In genomic region chr1:38252766-38253079, GRCm38 (mm10) we compare ENCODE assay signal across 9 mouse cellular contexts.
DNase-seq lines count a peak whose midpoint lies in the region; ATAC-seq lines count a peak whose summit lies in the region.
"Had no signal": no experiment of that assay in that cellular context is flagged by ENCODE, and none has a peak within 500 bp of the region (broad histone marks: within the 10 kb centered on the region; RNA-seq: fewer than 3 reads in every experiment).

No protein-coding gene starts in this region.

- no peak overlapping the region for H3K4me3 ChIP-seq in hindbrain, embryonic 10.5 days
- H3K4me3 ChIP-seq in hindbrain, embryonic 12.5 days, result no peak overlapping the region
- no peak overlapping the region for H3K4me3 ChIP-seq in lung, embryonic 16.5 days (ENCODE audit: low read length)
- no peak overlapping the region for H3K4me3 ChIP-seq in heart, embryonic 12.5 days
- H3K4me3 ChIP-seq: limb, embryonic 15.5 days had no signal

- peaks cover 14% of the 10 kb centered on the region for H3K4me1 ChIP-seq in hindbrain, embryonic 10.5 days (replicated peaks)
- peaks cover 14% of the 10 kb centered on the region for H3K4me1 ChIP-seq in hindbrain, embryonic 12.5 days
- 0 out of 2 replicates have a peak, but pooled peaks cover 3% of the 10 kb centered on the region for H3K4me1 ChIP-seq in lung, embryonic 16.5 days (replicated peaks; ENCODE audit: control insufficient read depth, insufficient read depth, low read length)
- peaks cover 16% of the 10 kb centered on the region for H3K4me1 ChIP-seq in heart, embryonic 12.5 days (replicated peaks)

- 43% methylated on average over 2 of the region's 2 CpGs for WGBS in hindbrain, embryonic 10.5 days
- WGBS in hindbrain, embryonic 12.5 days, result 52% methylated on average over 2 of the region's 2 CpGs
- WGBS in lung, embryonic 16.5 days, result 25% methylated on average over 2 of the region's 2 CpGs
- 40% methylated on average over 2 of the region's 2 CpGs for WGBS in heart, embryonic 12.5 days

- no peaks in the 10 kb centered on the region for H3K27me3 ChIP-seq in hindbrain, embryonic 10.5 days (ENCODE audit: insufficient read depth, poor library complexity, severe bottlenecking)
- H3K27me3 ChIP-seq in hindbrain, embryonic 12.5 days, result no peaks in the 10 kb centered on the region
- H3K27me3 ChIP-seq in lung, embryonic 16.5 days (ENCODE audit: control insufficient read depth, insufficient read depth, low read depth, low read length), result no peaks in the 10 kb centered on the region
- H3K27me3 ChIP-seq in heart, embryonic 12.5 days (replicated peaks), result no peaks in the 10 kb centered on the region

- no peak overlapping the region for H3K27ac ChIP-seq in hindbrain, embryonic 10.5 days
- no peak overlapping the region for H3K27ac ChIP-seq in hindbrain, embryonic 12.5 days
- H3K27ac ChIP-seq in lung, embryonic 16.5 days (ENCODE audit: low read length), result no peak overlapping the region
- no peak overlapping the region for H3K27ac ChIP-seq in heart, embryonic 12.5 days (ENCODE audit: poor library complexity, severe bottlenecking)
- H3K27ac ChIP-seq: limb, embryonic 15.5 days had no signal

- no peak for ATAC-seq in hindbrain, embryonic 12.5 days (ENCODE audit: low FRiP score)
- ATAC-seq in lung, embryonic 16.5 days (ENCODE audit: low read depth), result peak; percentile 31; the same call in 1 of the 2 replicates
- ATAC-seq in erythroid progenitor cell, adult 5-6 weeks (replicated peaks; ENCODE audit: low FRiP score, poor library complexity, severe bottlenecking), result no peak
- ATAC-seq in heart, embryonic 12.5 days (ENCODE audit: insufficient number of reproducible peaks, low FRiP score), result no peak

- peak; percentile 36 for DNase-seq in hindbrain, embryonic 10.5 days (ENCODE audit: low spot score)
- DNase-seq in ES-CJ7 (ENCODE audit: low read depth, low spot score), result peak; percentile 44
- peak; percentile 10 for DNase-seq in c-Kit-positive CD71-negative TER-119-negative erythroid progenitor cells, embryonic 14.5 days (ENCODE audit: low read depth)
- peak; percentile 15 to 26 for DNase-seq in thymus, adult 18-20 months

- no peaks in the 10 kb centered on the region for H3K9me3 ChIP-seq in hindbrain, embryonic 10.5 days
- no peaks in the 10 kb centered on the region for H3K9me3 ChIP-seq in hindbrain, embryonic 12.5 days (replicated peaks)
- H3K9me3 ChIP-seq in lung, embryonic 16.5 days (ENCODE audit: control insufficient read depth, low read length), result no peaks in the 10 kb centered on the region
- H3K9me3 ChIP-seq in heart, embryonic 12.5 days (replicated peaks), result no peaks in the 10 kb centered on the region
- H3K9me3 ChIP-seq: limb, embryonic 15.5 days had no signal

- no peak overlapping the region for H3K4me2 ChIP-seq in hindbrain, embryonic 12.5 days (replicated peaks)
- no peak overlapping the region for H3K4me2 ChIP-seq in lung, embryonic 16.5 days (ENCODE audit: low read depth, low read length)
- H3K4me2 ChIP-seq in heart, embryonic 12.5 days, result no peak overlapping the region
- H3K4me2 ChIP-seq: limb, embryonic 15.5 days had no signal

- no peak overlapping the region for H3K9ac ChIP-seq in hindbrain, embryonic 12.5 days
- no peak overlapping the region for H3K9ac ChIP-seq in lung, embryonic 16.5 days (ENCODE audit: low read length)
- H3K9ac ChIP-seq in heart, embryonic 12.5 days, result no peak overlapping the region
- H3K9ac ChIP-seq: limb, embryonic 15.5 days had no signal

- no peaks in the 10 kb centered on the region; the same call in 1 of the 2 replicates for H3K36me3 ChIP-seq in hindbrain, embryonic 10.5 days
- H3K36me3 ChIP-seq in hindbrain, embryonic 12.5 days, result no peaks in the 10 kb centered on the region
- H3K36me3 ChIP-seq in lung, embryonic 16.5 days (ENCODE audit: control insufficient read depth, insufficient read depth, low read length), result no peaks in the 10 kb centered on the region
- H3K36me3 ChIP-seq in heart, embryonic 12.5 days, result no peaks in the 10 kb centered on the region
- H3K36me3 ChIP-seq: limb, embryonic 15.5 days had no signal
